Mouse (Mus musculus): ENCODE data around the gene Cep72.

DNA sequence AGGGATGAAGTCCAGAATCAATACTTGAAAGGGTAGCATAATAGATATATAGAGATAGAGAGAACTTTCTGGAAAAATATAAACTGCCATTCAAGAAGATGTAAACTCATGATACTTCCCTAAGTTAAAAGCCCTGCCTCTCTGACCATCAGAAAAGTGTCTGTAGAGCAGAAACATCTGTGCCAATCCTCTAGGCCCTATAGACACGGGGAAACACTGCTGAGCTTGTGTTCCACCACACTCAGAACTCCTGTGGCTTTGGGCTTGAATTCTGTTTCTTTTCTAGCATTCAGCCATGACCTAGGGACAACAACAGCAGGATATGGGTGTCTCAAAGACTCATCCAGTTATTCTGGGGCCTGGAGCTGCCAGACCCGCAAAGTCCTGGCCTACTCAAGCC is 33.8 kb upstream of the Cep72 start:
- TF ChIP-seq EP300 (IDR thresholded peaks at IDR 0.05; ENCODE audit: low read depth) (no peak), CTCF (IDR thresholded peaks at IDR 0.05; ENCODE audit: low read depth) (no peak)

Data from liver, embryonic 14.5 days (tissue).